Mouse (Mus musculus): ENCODE data around the gene C730034F03Rik. TPM values are rescaled to one million over a fixed set of nuclear protein-coding genes. Genes with fewer than 3 reads are reported as not detected.

The C730034F03Rik gene
- polyA plus RNA-seq, 1 experiment: 2.1 TPM

DNA sequence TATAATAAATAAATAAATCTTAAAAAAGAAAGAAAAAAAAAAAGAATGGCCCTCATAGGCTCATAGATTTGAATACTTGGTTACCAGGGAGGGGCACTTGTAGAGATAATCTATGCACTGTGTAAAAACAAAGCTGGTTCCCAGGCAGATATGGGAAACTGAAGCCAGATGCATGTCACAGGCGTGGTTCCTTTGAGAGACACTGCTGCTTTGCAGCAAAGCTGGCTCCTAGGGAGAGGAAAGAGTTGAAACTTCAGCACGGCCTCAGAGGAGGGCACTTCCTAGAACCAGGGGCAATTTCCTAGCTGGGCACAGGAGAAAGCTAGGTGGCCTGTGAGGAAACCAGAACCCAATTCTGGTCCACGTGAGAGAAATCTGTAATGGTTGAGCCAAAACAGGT, 4.7 kb downstream of the C730034F03Rik start:
- H3K9me3 ChIP-seq (replicated peaks; ENCODE audit: control insufficient read depth, insufficient read depth, low read length, poor library complexity, severe bottlenecking): no peaks in the 10 kb centered on the region
- H3K4me3 ChIP-seq (ENCODE audit: low read depth, low read length): no peak overlapping the region
- no peaks in the 10 kb centered on the region for H3K4me1 ChIP-seq (ENCODE audit: control insufficient read depth, insufficient read depth, low read length)
- TF ChIP-seq EP300 (IDR thresholded peaks at IDR 0.05; ENCODE audit: insufficient read depth, low read depth, low read length): no peak
- H3K27me3 ChIP-seq (ENCODE audit: control insufficient read depth, insufficient read depth, low read length, poor library complexity, severe bottlenecking): no peaks in the 10 kb centered on the region
- H3K36me3 ChIP-seq (ENCODE audit: control insufficient read depth, insufficient read depth, low read length, poor library complexity, severe bottlenecking): no peaks in the 10 kb centered on the region
- H3K27ac ChIP-seq (ENCODE audit: insufficient read depth, low read length): no peak overlapping the region
- H3K9ac ChIP-seq (ENCODE audit: low read depth, poor library complexity, severe bottlenecking): no peak overlapping the region

DNA sequence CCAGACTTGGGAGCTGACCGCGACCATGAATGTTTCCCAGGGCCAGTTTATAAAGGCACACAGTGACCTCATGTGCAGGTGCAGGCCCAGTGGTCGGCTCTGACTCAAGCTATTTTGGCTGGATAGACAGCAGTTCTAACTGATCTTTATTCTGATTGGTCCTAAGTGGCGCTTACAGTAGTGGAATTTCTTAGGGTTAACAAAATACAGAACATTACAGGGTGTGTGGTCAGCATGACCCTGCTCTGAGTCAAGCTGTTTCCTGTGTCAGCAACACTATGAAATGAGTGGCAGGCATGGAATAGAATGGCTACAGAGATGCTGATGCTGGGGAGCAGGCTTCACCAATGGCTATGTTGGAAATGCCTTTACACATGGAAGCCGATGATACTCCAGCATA, 6.5 kb downstream of the C730034F03Rik start:
- Histone ChIP-seq H3K4me1 (ENCODE audit: control insufficient read depth, insufficient read depth, low read length) (no peaks in the 10 kb centered on the region), H3K27ac (ENCODE audit: insufficient read depth, low read length) (no peak overlapping the region), H3K4me3 (ENCODE audit: low read depth, low read length) (no peak overlapping the region), H3K36me3 (ENCODE audit: control insufficient read depth, insufficient read depth, low read length, poor library complexity, severe bottlenecking) (no peaks in the 10 kb centered on the region), H3K9ac (ENCODE audit: low read depth, poor library complexity, severe bottlenecking) (no peak overlapping the region), H3K9me3 (replicated peaks; ENCODE audit: control insufficient read depth, insufficient read depth, low read length, poor library complexity, severe bottlenecking) (no peaks in the 10 kb centered on the region), H3K27me3 (ENCODE audit: control insufficient read depth, insufficient read depth, low read length, poor library complexity, severe bottlenecking) (no peaks in the 10 kb centered on the region; the same call in 1 of the 2 replicates)
- TF ChIP-seq CTCF (IDR thresholded peaks at IDR 0.05; ENCODE audit: low read depth, low read length) (no peak), EP300 (IDR thresholded peaks at IDR 0.05; ENCODE audit: insufficient read depth, low read depth, low read length) (no peak), POLR2A (IDR thresholded peaks at IDR 0.05; ENCODE audit: insufficient read depth, low read length) (no peak)

DNA sequence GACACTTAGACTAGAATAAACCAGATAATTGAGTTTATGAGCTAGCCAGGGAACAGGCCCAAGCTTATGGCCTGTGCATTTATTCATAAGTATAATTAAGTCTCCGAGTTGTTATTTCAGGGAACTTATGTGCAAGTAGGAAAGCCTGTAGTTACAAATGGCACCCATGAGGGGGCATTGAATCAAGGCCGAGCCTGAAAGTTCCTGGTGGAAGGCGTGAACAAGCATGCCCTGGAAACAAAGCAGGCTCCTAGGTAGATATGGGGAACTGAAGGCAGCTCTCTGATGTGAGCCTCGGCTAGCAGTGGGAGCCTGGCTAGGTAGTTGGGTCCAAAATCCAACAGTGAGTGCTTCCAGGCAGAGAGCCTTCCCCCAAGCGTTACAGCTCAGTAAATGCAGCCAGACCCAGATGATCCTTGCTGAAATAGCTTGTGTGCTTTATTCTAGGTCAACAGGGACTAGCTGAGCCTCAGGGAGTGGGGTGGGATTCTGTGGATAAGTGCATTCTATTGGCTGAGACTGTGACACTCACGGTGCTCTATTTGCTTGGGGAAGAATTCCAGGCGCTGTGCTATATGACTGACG, 13.2 kb downstream of the C730034F03Rik start:
- Histone ChIP-seq H3K36me3 (ENCODE audit: control insufficient read depth, insufficient read depth, low read length, poor library complexity, severe bottlenecking) (no peaks in the 10 kb centered on the region), H3K4me3 (ENCODE audit: low read depth, low read length) (no peak overlapping the region), H3K27me3 (ENCODE audit: control insufficient read depth, insufficient read depth, low read length, poor library complexity, severe bottlenecking) (no peaks in the 10 kb centered on the region; the same call in 1 of the 2 replicates), H3K4me1 (ENCODE audit: control insufficient read depth, insufficient read depth, low read length) (no peaks in the 10 kb centered on the region), H3K27ac (ENCODE audit: insufficient read depth, low read length) (no peak overlapping the region), H3K9ac (ENCODE audit: low read depth, poor library complexity, severe bottlenecking) (no peak overlapping the region), H3K9me3 (replicated peaks; ENCODE audit: control insufficient read depth, insufficient read depth, low read length, poor library complexity, severe bottlenecking) (no peaks in the 10 kb centered on the region)
- peak; percentile 1 for TF ChIP-seq CTCF (IDR thresholded peaks at IDR 0.05; ENCODE audit: low read depth, low read length)
- no peak for TF ChIP-seq POLR2A (IDR thresholded peaks at IDR 0.05; ENCODE audit: insufficient read depth, low read length)

DNA sequence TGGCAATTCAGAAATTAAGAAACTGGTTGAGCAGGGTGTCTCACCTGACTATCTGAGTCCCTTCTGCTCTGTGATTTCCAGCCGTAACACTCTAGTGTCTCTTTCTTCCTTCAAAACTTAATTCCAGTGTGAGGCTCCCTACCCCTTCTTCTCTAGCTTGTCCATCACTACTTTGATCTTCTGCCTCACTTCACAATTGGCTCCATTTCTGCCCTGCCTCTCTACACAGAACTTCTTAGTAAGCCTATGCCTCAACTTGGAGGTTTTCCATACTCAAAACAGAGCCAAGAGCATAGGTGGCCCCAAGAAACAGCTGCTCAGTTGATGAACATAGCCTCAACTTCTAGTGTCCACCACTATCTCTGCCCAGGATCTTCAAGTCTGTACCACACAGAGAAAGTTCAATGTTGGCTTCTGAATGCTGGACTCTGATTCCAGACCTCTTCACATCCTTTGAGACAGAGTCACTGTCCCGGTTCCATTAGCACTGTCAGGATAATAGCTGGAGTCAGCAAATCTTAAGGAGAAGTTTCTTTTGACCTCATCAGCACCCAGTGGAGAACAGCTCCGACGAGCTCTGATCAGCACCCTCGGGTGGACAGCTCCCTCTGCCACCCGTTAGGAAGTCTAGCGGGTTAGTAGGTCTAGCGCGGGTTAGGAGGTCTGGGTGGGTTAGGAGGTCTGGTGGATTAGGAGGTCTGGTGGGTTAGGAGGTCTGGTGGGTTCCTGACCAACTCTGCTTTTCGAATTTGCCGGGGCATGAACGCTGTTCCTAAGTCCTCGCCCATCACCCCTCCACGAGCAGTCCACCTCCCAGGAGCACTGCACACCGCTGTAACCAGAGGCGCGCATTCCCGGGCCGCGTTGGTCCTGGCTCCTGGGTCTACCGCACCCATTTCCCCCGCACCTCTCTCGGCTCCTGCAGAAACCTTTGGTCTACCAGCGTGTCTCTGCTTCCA, 23.8 kb downstream of the C730034F03Rik start:
- no peak overlapping the region for H3K27ac ChIP-seq (ENCODE audit: insufficient read depth, low read length)
- H3K27me3 ChIP-seq (ENCODE audit: control insufficient read depth, insufficient read depth, low read length, poor library complexity, severe bottlenecking): no peaks in the 10 kb centered on the region
- H3K4me1 ChIP-seq (ENCODE audit: control insufficient read depth, insufficient read depth, low read length): peaks cover 2% of the 10 kb centered on the region
- H3K4me3 ChIP-seq (ENCODE audit: low read depth, low read length): peak overlapping the region; percentile 89
- no peaks in the 10 kb centered on the region for H3K36me3 ChIP-seq (ENCODE audit: control insufficient read depth, insufficient read depth, low read length, poor library complexity, severe bottlenecking)
- no peak overlapping the region for H3K9ac ChIP-seq (ENCODE audit: low read depth, poor library complexity, severe bottlenecking)
- no peaks in the 10 kb centered on the region for H3K9me3 ChIP-seq (replicated peaks; ENCODE audit: control insufficient read depth, insufficient read depth, low read length, poor library complexity, severe bottlenecking)
- TF ChIP-seq CTCF (IDR thresholded peaks at IDR 0.05; ENCODE audit: low read depth, low read length): no peak
- TF ChIP-seq EP300 (IDR thresholded peaks at IDR 0.05; ENCODE audit: insufficient read depth, low read depth, low read length): no peak
- no peak for TF ChIP-seq POLR2A (IDR thresholded peaks at IDR 0.05; ENCODE audit: insufficient read depth, low read length)

DNA sequence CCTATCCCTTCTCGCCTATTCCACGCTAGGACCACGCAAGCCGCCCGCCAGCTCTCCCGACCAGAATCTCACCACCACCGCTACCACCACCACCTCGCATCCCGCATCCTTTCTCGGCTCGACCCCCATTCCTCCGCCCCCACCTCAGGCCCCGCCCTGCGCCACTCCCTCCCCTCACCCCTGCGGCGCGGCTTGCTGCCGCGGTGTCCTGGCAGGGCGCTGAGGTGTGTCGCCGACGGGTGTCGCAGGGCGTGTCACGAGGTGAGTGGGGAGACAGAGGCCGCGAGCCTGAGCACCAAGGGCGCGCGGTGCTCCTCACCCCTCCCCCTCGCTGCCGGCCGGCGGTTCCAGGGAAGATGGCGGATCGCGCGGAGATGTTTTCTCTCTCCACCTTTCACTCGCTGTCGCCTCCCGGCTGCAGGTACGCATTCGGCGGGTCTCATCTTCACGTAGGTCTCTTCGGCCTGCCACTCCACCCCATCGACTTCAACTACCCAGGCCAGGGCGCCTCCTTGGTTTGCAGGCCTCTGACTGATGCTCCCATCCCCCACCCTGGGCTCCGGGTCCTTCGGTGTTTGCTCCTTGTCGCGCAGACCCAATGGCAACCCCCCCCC, 24.6 kb downstream of the C730034F03Rik start, which contains the start of gene Mapk8ip2:
TSS of gene Mapk8ip2 (plus strand) at position 49 of the 614 bp plus-strand sequence.
- Histone ChIP-seq H3K9me3 (replicated peaks; ENCODE audit: control insufficient read depth, insufficient read depth, low read length, poor library complexity, severe bottlenecking) (no peaks in the 10 kb centered on the region), H3K27me3 (ENCODE audit: control insufficient read depth, insufficient read depth, low read length, poor library complexity, severe bottlenecking) (no peaks in the 10 kb centered on the region), H3K9ac (ENCODE audit: low read depth, poor library complexity, severe bottlenecking) (peak within 1 kb of the TSS; percentile 17; the same call in 1 of the 2 replicates), H3K4me1 (ENCODE audit: control insufficient read depth, insufficient read depth, low read length) (peaks cover 2% of the 10 kb centered on the region), H3K4me3 (ENCODE audit: low read depth, low read length) (peak within 1 kb of the TSS; percentile 89), H3K36me3 (ENCODE audit: control insufficient read depth, insufficient read depth, low read length, poor library complexity, severe bottlenecking) (no peaks in the 10 kb centered on the region), H3K27ac (ENCODE audit: insufficient read depth, low read length) (no peak within 1 kb of the TSS)
- no peak for TF ChIP-seq CTCF (IDR thresholded peaks at IDR 0.05; ENCODE audit: low read depth, low read length)
- no peak for TF ChIP-seq POLR2A (IDR thresholded peaks at IDR 0.05; ENCODE audit: insufficient read depth, low read length)
- no peak for TF ChIP-seq EP300 (IDR thresholded peaks at IDR 0.05; ENCODE audit: insufficient read depth, low read depth, low read length)
